Mouse (Mus musculus) brown adipose tissue, adult 24 weeks (tissue): ENCODE measurements around the gene Limd2. TPM values are rescaled to one million over a fixed set of nuclear protein-coding genes. Genes with fewer than 3 reads are reported as not detected.

ENCODE experiments used
- H3K27ac ChIP-seq: fragments of 200-500 bp; replicated peaks from 2 replicates; pipeline ENCODE4 v1.5.1; 2012; ENCODE audit warnings: low read depth, mild to moderate bottlenecking, low read length
- H3K4me1 ChIP-seq: fragments of 200-500 bp; 2 replicates; pipeline ENCODE4 v1.6.1; 2012; ENCODE audit warnings: low read length, mixed read lengths; ENCODE audit not compliant: control insufficient read depth, insufficient read depth, insufficient read length
- H3K4me3 ChIP-seq: fragments of 200-500 bp; 2 replicates; pipeline ENCODE4 v1.5.1; 2012; ENCODE audit warnings: low read depth, mild to moderate bottlenecking, low read length, moderate library complexity; ENCODE audit not compliant: insufficient read depth
- polyA plus RNA-seq: library from polyadenylated mRNA; stranded (reverse); fragments of >200 nt; gene quantifications from 2 replicates; pipeline ENCODE4 v1.2.4, GENCODE M21; 2012; ENCODE audit not compliant: missing spikeins, insufficient read depth, insufficient read length

The Limd2 gene
- polyA plus RNA-seq, 1 experiment, result 3.4 TPM

DNA sequence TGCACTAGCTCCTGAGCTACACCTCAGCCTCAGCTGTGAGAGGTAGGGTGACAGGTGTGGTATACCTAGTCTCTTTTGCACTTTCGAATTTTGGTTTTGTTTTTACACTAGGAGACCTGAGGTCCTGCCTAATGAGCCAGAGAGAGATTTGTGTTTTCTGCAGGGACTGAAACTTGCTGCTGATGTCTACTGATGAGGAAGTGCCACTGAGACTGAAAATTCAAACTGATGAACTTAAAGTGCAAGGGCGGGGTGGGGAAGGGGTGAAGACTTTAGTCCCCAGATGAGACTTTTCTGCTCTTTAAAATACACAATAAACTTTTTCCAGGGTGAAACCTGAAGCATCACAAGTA lies 19.8 kb upstream of the Limd2 start:
- H3K4me1 ChIP-seq, result no peaks in the 10 kb centered on the region
- H3K4me3 ChIP-seq, result no peak overlapping the region
- H3K27ac ChIP-seq, result no peak overlapping the region

DNA sequence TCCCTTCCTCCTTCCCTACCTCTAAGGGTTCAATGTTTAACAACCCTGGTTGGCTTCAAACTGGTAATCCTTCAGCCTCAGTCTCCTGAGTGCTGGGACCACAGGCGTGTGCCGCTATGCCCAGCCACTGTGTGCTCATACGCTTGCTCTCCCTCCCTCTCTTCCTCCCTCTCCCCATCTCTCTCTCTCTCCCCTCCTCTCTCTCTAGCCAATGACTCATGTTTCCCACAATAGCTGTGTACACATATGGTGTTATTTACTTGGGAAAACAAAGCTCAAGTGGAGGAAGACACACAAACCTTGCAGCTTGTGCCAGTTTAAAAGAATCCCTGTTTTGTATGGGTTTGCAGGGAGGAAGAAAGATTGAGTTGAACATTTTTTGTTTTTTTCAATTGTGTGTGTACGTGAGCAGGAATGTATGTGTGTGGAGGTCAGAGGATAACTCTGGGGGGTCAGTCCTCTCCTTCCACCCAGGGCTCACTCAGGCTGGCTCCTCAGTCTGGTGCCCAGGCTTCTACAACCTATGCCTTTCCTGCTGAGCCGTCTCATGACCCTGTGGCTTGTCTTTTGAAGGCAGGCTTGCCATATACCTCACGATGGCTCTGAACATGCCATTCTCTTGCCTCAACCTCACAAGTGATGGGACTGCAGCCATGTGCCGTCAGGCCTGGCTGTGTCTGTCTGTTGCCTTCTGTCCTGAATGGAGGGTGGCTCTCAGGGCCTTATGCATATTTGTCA lies 19.2 kb upstream of the Limd2 start:
- no peak overlapping the region for H3K27ac ChIP-seq
- no peaks in the 10 kb centered on the region for H3K4me1 ChIP-seq
- H3K4me3 ChIP-seq, result no peak overlapping the region

- H3K4me3 ChIP-seq, result no peak overlapping the region
- H3K27ac ChIP-seq, result no peak overlapping the region
- no peaks in the 10 kb centered on the region for H3K4me1 ChIP-seq
These were observed 17.5 kb upstream of the Limd2 start for GRCm38 (mm10) chr11:106178036-106178782.

- Histone ChIP-seq H3K4me1 (no peaks in the 10 kb centered on the region), H3K27ac (no peak overlapping the region), H3K4me3 (no peak overlapping the region)
These were observed 15.7 kb upstream of the Limd2 start for GRCm38 (mm10) chr11:106176372-106176771.

DNA sequence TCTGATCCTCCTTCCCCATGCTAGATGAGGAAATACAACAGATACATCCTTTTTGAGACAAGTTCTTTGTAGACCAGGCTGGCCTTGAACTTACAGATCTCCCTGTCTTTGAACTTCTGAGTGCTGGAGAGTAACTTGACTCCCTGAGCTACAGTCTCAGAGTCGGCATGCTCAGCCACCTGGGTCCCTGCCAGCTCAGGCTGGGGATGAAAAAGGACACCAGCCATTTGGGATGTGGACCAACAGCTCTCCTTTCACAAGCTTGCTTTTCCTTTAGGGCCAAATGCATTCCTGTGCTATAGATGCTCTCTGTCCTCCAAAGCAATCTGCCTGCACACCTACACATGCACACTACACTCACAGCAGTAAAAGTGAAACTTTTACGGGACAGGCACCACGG lies 14.4 kb upstream of the Limd2 start:
- H3K27ac ChIP-seq, result no peak overlapping the region
- H3K4me1 ChIP-seq, result no peaks in the 10 kb centered on the region
- H3K4me3 ChIP-seq, result no peak overlapping the region

DNA sequence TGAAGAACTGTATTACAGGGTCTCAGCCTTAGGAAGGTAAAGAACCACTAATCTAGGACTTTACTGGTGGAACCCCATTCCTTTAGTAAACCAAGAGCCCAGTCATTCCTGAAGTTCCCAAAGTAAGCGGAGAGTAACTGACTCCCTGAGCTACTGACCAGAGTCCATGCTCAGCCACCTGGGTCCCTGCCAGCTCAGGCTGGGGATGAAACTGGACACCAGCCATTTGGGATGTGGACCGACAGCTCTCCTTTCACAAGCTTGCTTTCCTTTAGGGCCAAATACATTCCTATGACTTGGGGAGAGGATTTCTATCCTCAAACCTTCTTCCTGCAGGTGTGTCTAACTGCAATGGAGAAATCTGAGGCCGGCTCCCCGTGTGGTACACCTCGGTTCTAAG lies 13.7 kb upstream of the Limd2 start:
- Histone ChIP-seq H3K4me1 (no peaks in the 10 kb centered on the region), H3K27ac (no peak overlapping the region), H3K4me3 (no peak overlapping the region)

GRCm38 (mm10) chr11:106173228-106173627 lies 12.6 kb upstream of the Limd2 start:
- no peak overlapping the region for H3K27ac ChIP-seq
- H3K4me3 ChIP-seq, result no peak overlapping the region
- no peaks in the 10 kb centered on the region for H3K4me1 ChIP-seq

- H3K4me1 ChIP-seq, result no peaks in the 10 kb centered on the region
- no peak overlapping the region for H3K4me3 ChIP-seq
- H3K27ac ChIP-seq, result no peak overlapping the region
These were observed 10.1 kb upstream of the Limd2 start for GRCm38 (mm10) chr11:106170807-106171206.

GRCm38 (mm10) chr11:106167435-106167834 lies 6.8 kb upstream of the Limd2 start:
- Histone ChIP-seq H3K4me3 (no peak overlapping the region), H3K4me1 (peaks cover 13% of the 10 kb centered on the region), H3K27ac (no peak overlapping the region)

DNA sequence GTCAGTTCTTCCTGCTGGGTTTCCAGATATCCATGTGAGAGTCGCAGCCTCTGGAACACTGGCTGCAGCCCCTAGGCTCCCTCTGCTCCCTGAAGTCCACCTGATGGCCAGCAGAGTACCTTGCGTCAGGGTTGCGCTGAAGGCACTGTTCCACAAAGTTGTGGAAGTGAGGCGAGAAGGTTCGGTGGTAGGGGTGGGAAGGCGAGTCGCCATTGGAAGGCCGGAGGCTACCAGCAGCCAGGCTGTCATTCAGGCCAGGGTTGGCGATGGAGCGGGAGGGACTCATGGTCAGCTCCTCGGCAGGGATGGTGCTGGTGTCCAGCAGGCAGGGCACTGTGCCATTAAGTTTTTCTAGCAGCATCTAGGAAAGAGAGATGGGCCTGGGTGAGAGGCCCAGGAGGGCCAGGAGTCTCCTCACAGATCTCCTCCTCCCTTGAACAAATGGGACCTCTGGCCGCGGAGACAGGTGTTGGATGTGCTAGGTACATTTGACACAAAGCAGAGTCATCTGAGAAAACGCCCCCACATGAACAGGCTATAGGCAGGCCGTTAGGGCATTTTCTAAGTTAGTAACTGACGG lies 4.0 kb upstream of the Limd2 start:
- H3K4me1 ChIP-seq, result peaks cover 13% of the 10 kb centered on the region
- peak overlapping the region; percentile 17 for H3K4me3 ChIP-seq
- H3K27ac ChIP-seq, result peak overlapping the region; percentile 90

GRCm38 (mm10) chr11:106163546-106163945 lies 2.9 kb upstream of the Limd2 start:
- Histone ChIP-seq H3K4me3 (peak overlapping the region; percentile 35), H3K27ac (peak overlapping the region; percentile 92), H3K4me1 (peaks cover 16% of the 10 kb centered on the region)

DNA sequence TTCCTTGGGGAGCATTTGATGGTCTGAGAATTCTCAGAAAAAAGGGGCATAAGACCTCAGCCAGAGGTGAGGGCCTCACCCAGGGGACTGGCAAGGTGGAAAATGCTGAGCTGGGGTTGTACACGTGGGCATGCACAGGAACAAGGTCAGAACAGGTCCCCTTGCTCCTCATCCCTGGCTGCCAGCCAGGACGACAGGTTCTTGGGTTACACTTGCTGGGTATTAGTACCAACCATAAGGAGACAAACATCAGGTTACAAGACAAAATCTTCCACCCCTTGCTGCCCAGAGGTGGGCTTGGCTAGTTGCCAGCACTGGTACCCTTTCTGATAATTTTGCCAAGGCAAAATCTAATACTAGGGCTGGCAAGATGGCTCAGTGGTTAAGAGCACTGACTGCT lies 1.6 kb upstream of the Limd2 start:
- H3K4me3 ChIP-seq, result no peak overlapping the region
- peaks cover 17% of the 10 kb centered on the region for H3K4me1 ChIP-seq
- no peak overlapping the region for H3K27ac ChIP-seq

- peak overlapping the region; percentile 76 for H3K27ac ChIP-seq
- peaks cover 18% of the 10 kb centered on the region for H3K4me1 ChIP-seq
- peak overlapping the region; percentile 67 for H3K4me3 ChIP-seq
These were observed 479 bp downstream of the Limd2 start for GRCm38 (mm10) chr11:106159921-106160840.

DNA sequence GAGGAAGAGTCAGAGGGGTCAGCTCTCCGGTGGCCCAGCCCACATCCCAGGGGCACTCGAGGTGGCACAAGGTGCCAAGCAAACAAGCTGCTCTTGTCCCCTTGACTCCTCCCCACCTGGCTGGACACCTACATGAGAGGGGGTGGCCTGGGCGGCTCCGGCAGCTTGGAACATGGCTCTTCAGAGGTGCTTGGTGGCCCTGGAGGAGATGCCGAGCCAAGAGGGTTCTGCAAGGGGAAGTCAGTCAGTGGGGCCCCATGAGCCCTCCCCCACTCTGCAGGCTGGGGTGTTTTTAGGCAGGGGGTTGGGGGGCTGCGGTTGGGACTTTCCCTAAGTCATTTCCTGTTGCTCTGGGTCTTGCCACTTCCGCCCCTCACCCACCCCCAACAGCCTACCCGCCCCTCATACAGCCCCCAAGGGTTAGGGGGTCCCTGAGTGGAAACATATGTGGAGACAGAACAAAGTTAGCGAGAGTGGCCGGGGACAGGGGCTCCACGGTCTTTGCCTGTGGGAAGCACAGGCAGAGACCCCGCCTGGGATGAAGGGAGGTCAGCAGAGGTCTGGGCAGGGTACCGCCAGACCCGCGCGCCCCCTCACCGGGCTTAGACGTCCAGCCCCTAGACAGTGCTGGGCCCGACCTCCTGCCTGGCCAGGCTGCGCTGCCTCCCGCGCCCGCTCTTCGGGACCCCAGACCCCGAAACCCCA lies 1.3 kb downstream of the Limd2 start:
- Histone ChIP-seq H3K4me3 (peak overlapping the region; percentile 67), H3K4me1 (peaks cover 14% of the 10 kb centered on the region), H3K27ac (peak overlapping the region; percentile 26; the same call in 1 of the 2 replicates)
